Mouse (Mus musculus) neural tube, embryonic 12.5 days (tissue): Measurements from ENCODE around the gene Ndrg3. TPM values are rescaled to one million over a fixed set of nuclear protein-coding genes. Genes with fewer than 3 reads are reported as not detected.
A peak's percentile ranks its signal among the peaks of the same experiment; 100 is the strongest.

ENCODE experiments used
- ATAC-seq: fragments of 200-750 bp; cut with Nextera tagmentation; 2 replicates; pipeline ENCODE4 v1.8.0; 2017; ENCODE audit warnings: low read depth, mild to moderate bottlenecking, moderate TSS enrichment, moderate library complexity; ENCODE audit not compliant: low FRiP score
- H3K27ac ChIP-seq: fragments of 300-500 bp; sonication (generic); 2 replicates; pipeline ENCODE4 v1.5.1; 2016
- H3K27me3 ChIP-seq: fragments of 300-500 bp; sonication (generic); replicated peaks from 2 replicates; pipeline ENCODE4 v1.6.1; 2016; ENCODE audit warnings: mild to moderate bottlenecking
- H3K36me3 ChIP-seq: fragments of 300-500 bp; sonication (generic); 2 replicates; pipeline ENCODE4 v1.6.1; 2016; ENCODE audit warnings: mild to moderate bottlenecking
- H3K4me1 ChIP-seq: fragments of 300-500 bp; sonication (generic); 2 replicates; pipeline ENCODE4 v1.6.1; 2016
- H3K4me2 ChIP-seq: fragments of 300-500 bp; sonication (generic); replicated peaks from 2 replicates; pipeline ENCODE4 v1.6.1; 2016; ENCODE audit warnings: mild to moderate bottlenecking
- H3K4me3 ChIP-seq: fragments of 300-500 bp; sonication (generic); 2 replicates; pipeline ENCODE4 v1.5.1; 2016
- H3K9ac ChIP-seq: fragments of 300-500 bp; sonication (generic); 2 replicates; pipeline ENCODE4 v1.6.1; 2016; ENCODE audit warnings: mild to moderate bottlenecking
- H3K9me3 ChIP-seq: fragments of 300-500 bp; sonication (generic); 2 replicates; pipeline ENCODE4 v1.6.1; 2016; ENCODE audit warnings: mild to moderate bottlenecking
- WGBS: fragments of 180-500 bp; shearing (Covaris S2); methylation state at CpG from one replicate; pipeline ENCODE4 v1.1.7; 2016; 5-methylcytosine and 5-hydroxymethylcytosine counted together
- polyA plus RNA-seq: library from polyadenylated mRNA; unstranded; fragments of >200 nt; fragmentation: Nextera tagmentation; extraction: Ambion mirVana; gene quantifications from 2 replicates; pipeline ENCODE4 v1.2.1, GENCODE M21; 2016

Ndrg3 gene
- polyA plus RNA-seq, 1 experiment from 2014 or later, result 63.4 TPM

GRCm38 (mm10) chr2:156987316-156987715 lies 4.5 kb downstream of the Ndrg3 start:
- peaks cover 11% of the 10 kb centered on the region for H3K4me1 ChIP-seq
- H3K9me3 ChIP-seq, result no peaks in the 10 kb centered on the region
- no peak for ATAC-seq
- H3K27ac ChIP-seq, result no peak overlapping the region
- 71% methylated on average over 3 of the region's 3 CpGs for WGBS
- H3K27me3 ChIP-seq, result no peaks in the 10 kb centered on the region
- H3K4me2 ChIP-seq, result no peak overlapping the region
- no peak overlapping the region for H3K4me3 ChIP-seq
- no peaks in the 10 kb centered on the region for H3K36me3 ChIP-seq
- H3K9ac ChIP-seq, result no peak overlapping the region

DNA sequence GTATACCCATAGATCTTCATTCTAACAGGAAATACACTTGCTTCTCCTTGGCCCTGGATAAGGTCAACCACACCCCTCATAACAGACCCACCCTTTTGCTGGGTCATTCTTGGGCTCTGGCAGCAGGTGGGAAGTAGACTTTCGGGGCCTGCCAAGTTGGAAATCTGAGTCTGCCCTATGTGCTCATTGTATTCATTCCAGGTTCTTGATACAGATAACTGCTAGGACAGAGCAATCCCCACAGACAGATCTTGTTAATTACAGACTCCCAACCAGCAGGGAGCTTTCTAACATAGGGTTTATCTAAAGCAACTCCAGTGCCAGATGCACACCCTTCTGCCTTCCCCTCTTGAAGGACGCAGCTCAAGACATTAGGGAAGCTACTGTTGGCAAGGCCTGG lies 9.0 kb downstream of the Ndrg3 start:
- Histone ChIP-seq H3K9ac (no peak overlapping the region), H3K9me3 (no peaks in the 10 kb centered on the region), H3K4me3 (no peak overlapping the region), H3K36me3 (no peaks in the 10 kb centered on the region), H3K27me3 (no peaks in the 10 kb centered on the region), H3K27ac (no peak overlapping the region), H3K4me2 (no peak overlapping the region), H3K4me1 (no peaks in the 10 kb centered on the region)
- no peak for ATAC-seq
- WGBS, result 85% methylated on average over 2 of the region's 2 CpGs

- no peaks in the 10 kb centered on the region for H3K9me3 ChIP-seq
- H3K27me3 ChIP-seq, result no peaks in the 10 kb centered on the region
- ATAC-seq, result no peak
- no peaks in the 10 kb centered on the region for H3K36me3 ChIP-seq
- H3K27ac ChIP-seq, result no peak overlapping the region
- no peak overlapping the region for H3K9ac ChIP-seq
- no peak overlapping the region for H3K4me3 ChIP-seq
- WGBS, result 86% methylated on average over 4 of the region's 4 CpGs
- H3K4me1 ChIP-seq, result no peaks in the 10 kb centered on the region; the same call in 1 of the 2 replicates
- H3K4me2 ChIP-seq, result no peak overlapping the region
These were observed 10.6 kb downstream of the Ndrg3 start for GRCm38 (mm10) chr2:156981291-156981690.

DNA sequence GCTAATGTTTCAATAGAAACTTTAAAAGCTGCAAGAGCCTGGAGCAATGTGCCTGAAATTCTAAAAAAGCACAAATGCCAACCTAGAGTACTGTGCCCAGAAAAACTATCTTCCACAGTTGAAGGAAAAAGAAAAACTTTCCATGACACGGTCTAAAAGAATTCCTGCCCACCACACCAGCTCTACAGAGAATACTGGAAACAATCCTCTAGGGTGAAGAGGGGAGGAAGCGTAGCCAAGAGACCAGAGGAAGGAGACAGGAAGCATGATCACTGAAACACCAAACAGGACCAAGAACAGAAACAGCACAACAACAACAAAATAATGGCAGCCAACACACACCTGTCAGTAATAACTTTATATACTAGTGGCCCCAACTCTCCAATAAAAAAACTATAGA lies 11.8 kb downstream of the Ndrg3 start:
- no peak overlapping the region for H3K9ac ChIP-seq
- WGBS, result 91% methylated on average over 2 of the region's 2 CpGs
- H3K27me3 ChIP-seq, result no peaks in the 10 kb centered on the region
- peaks cover 3% of the 10 kb centered on the region; the same call in 1 of the 2 replicates for H3K4me1 ChIP-seq
- no peak overlapping the region for H3K27ac ChIP-seq
- H3K4me3 ChIP-seq, result no peak overlapping the region
- no peaks in the 10 kb centered on the region for H3K36me3 ChIP-seq
- H3K9me3 ChIP-seq, result no peaks in the 10 kb centered on the region
- ATAC-seq, result no peak
- H3K4me2 ChIP-seq, result no peak overlapping the region

GRCm38 (mm10) chr2:156976711-156977110 lies 15.1 kb downstream of the Ndrg3 start:
- H3K4me3 ChIP-seq, result no peak overlapping the region
- no peak overlapping the region for H3K27ac ChIP-seq

DNA sequence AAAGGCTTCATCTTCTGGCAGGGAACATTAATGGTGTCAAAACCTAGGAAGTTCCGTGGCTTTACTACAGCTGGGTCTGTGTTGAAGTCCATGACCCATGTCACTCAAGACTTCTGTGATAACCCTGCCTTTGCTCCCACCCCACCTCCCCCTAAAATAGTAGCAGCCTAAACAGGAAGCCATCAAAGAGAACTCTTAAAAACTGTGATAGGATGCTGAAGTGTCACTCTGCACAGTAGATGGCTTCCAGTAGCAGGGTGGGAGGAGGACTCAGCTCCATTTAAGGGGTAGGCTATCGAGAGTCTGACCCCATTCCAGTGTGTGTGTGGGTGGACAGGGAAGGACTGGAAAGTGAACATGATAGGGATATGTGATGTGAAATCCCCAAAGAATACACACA lies 16.9 kb downstream of the Ndrg3 start:
- no peak overlapping the region for H3K27ac ChIP-seq
- no peak overlapping the region for H3K4me2 ChIP-seq
- H3K9me3 ChIP-seq, result no peaks in the 10 kb centered on the region
- H3K4me3 ChIP-seq, result no peak overlapping the region
- H3K9ac ChIP-seq, result no peak overlapping the region
- no peaks in the 10 kb centered on the region for H3K27me3 ChIP-seq
- WGBS, result 79% methylated on average over 2 of the region's 2 CpGs
- H3K36me3 ChIP-seq, result no peaks in the 10 kb centered on the region
- no peak for ATAC-seq
- peaks cover 3% of the 10 kb centered on the region; the same call in 1 of the 2 replicates for H3K4me1 ChIP-seq

More at GRCm38 (mm10) chr2:156976711-156977110, 15.1 kb downstream of the Ndrg3 start:
- ATAC-seq, result peak; percentile 70; the same call in 1 of the 2 replicates
- no peak overlapping the region for H3K9ac ChIP-seq
- no peaks in the 10 kb centered on the region for H3K36me3 ChIP-seq
- no peaks in the 10 kb centered on the region for H3K27me3 ChIP-seq
- H3K9me3 ChIP-seq, result no peaks in the 10 kb centered on the region
- H3K4me1 ChIP-seq, result peaks cover 3% of the 10 kb centered on the region; the same call in 1 of the 2 replicates
- H3K4me2 ChIP-seq, result no peak overlapping the region

DNA sequence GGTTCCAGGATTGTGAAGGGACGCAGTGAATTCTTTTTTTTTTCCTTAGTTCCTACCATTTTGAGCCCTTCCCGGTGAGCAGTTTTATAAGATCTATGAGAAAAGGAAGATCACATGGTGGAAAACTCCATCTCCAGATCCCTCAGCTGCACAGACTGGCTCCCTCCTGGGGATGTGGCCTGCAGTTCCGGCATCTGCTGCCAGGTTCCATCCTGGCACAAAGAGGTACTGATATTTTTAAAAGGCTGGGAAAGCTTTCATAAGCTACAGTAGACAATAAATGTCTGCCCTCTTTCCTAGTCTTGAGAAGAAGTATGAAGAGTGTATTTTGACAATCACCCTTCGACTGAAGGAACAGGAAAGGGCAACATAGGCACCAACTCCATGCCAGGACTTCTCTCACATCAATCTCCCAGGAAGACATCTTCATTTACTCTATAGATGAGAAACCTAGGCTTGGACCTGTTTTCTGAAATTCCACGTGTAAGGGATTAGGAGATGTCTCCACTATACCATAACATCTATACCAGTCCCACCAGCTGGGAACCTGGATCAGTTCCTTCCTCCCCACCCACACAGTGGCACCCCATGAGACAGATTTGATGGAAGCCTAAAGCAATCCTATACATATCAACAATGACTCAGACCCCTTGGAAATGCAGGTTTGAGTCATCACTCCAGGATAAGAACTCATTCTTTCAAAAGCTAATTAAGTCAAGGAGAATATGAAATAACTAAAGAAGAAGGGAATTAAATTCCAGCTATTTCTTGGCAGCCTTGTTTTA lies 18.3 kb downstream of the Ndrg3 start:
- Histone ChIP-seq H3K4me1 (peaks cover 3% of the 10 kb centered on the region; the same call in 1 of the 2 replicates), H3K36me3 (no peaks in the 10 kb centered on the region), H3K9me3 (no peaks in the 10 kb centered on the region), H3K27me3 (no peaks in the 10 kb centered on the region), H3K27ac (no peak overlapping the region), H3K4me2 (no peak overlapping the region), H3K9ac (no peak overlapping the region), H3K4me3 (no peak overlapping the region)
- 88% methylated on average over 5 of the region's 5 CpGs for WGBS
- ATAC-seq, result no peak

- H3K4me2 ChIP-seq, result no peak overlapping the region
- no peak overlapping the region for H3K9ac ChIP-seq
- 87% methylated on average over 7 of the region's 7 CpGs for WGBS
- H3K36me3 ChIP-seq, result no peaks in the 10 kb centered on the region
- no peaks in the 10 kb centered on the region for H3K27me3 ChIP-seq
- ATAC-seq, result no peak
- H3K9me3 ChIP-seq, result no peaks in the 10 kb centered on the region
- H3K4me1 ChIP-seq, result no peaks in the 10 kb centered on the region
- no peak overlapping the region for H3K4me3 ChIP-seq
- H3K27ac ChIP-seq, result no peak overlapping the region
These were observed 21.6 kb downstream of the Ndrg3 start for GRCm38 (mm10) chr2:156970253-156970652.

- H3K9me3 ChIP-seq, result no peaks in the 10 kb centered on the region
- H3K27ac ChIP-seq, result no peak overlapping the region
- no peaks in the 10 kb centered on the region for H3K27me3 ChIP-seq
- no peaks in the 10 kb centered on the region for H3K36me3 ChIP-seq
- no peak overlapping the region for H3K4me3 ChIP-seq
- WGBS, result 87% methylated on average over 4 of the region's 4 CpGs
- ATAC-seq, result no peak
- no peak overlapping the region for H3K4me2 ChIP-seq
- no peak overlapping the region for H3K9ac ChIP-seq
- H3K4me1 ChIP-seq, result no peaks in the 10 kb centered on the region
These were observed 23.4 kb downstream of the Ndrg3 start for GRCm38 (mm10) chr2:156968501-156968900.

GRCm38 (mm10) chr2:156967388-156967787 lies 24.5 kb downstream of the Ndrg3 start:
- no peak for ATAC-seq
- no peaks in the 10 kb centered on the region for H3K4me1 ChIP-seq
- H3K27me3 ChIP-seq, result no peaks in the 10 kb centered on the region
- no peaks in the 10 kb centered on the region for H3K9me3 ChIP-seq
- H3K4me2 ChIP-seq, result no peak overlapping the region
- 88% methylated on average over 6 of the region's 6 CpGs for WGBS
- no peak overlapping the region for H3K27ac ChIP-seq
- H3K9ac ChIP-seq, result no peak overlapping the region
- H3K36me3 ChIP-seq, result no peaks in the 10 kb centered on the region
- H3K4me3 ChIP-seq, result no peak overlapping the region

- no peak overlapping the region for H3K4me3 ChIP-seq
- no peaks in the 10 kb centered on the region for H3K36me3 ChIP-seq
- no peak overlapping the region for H3K4me2 ChIP-seq
- H3K9ac ChIP-seq, result no peak overlapping the region
- H3K27me3 ChIP-seq, result no peaks in the 10 kb centered on the region
- 96% methylated on average over 7 of the region's 7 CpGs for WGBS
- ATAC-seq, result no peak
- H3K27ac ChIP-seq, result no peak overlapping the region
- no peaks in the 10 kb centered on the region for H3K4me1 ChIP-seq
- no peaks in the 10 kb centered on the region for H3K9me3 ChIP-seq
These were observed 28.0 kb downstream of the Ndrg3 start for GRCm38 (mm10) chr2:156963891-156964290.

GRCm38 (mm10) chr2:156958496-156959252 lies 33.2 kb downstream of the Ndrg3 start:
- no peak for ATAC-seq
- H3K9me3 ChIP-seq, result no peaks in the 10 kb centered on the region
- H3K36me3 ChIP-seq, result no peaks in the 10 kb centered on the region
- H3K4me1 ChIP-seq, result no peaks in the 10 kb centered on the region
- WGBS, result 93% methylated on average over 9 of the region's 9 CpGs
- H3K27me3 ChIP-seq, result no peaks in the 10 kb centered on the region
- no peak overlapping the region for H3K4me2 ChIP-seq
- no peak overlapping the region for H3K4me3 ChIP-seq
- H3K27ac ChIP-seq, result no peak overlapping the region
- no peak overlapping the region for H3K9ac ChIP-seq
